Mouse (Mus musculus) layer of hippocampus, adult 6 months (tissue): ENCODE data around the gene Aicda. TPM values are rescaled to one million over a fixed set of nuclear protein-coding genes. Genes with fewer than 3 reads are reported as not detected.

Experiments used
- long read RNA-seq, 2 experiments: library from polyadenylated mRNA; unstranded; transcript quantifications; one replicate each; pipeline ENCODE4 v2.0.0; 2019 to 2020
- polyA plus RNA-seq: library from polyadenylated mRNA; unstranded; fragments of <200 nt; fragmentation: Nextera tagmentation; gene quantifications from 2 replicates; pipeline ENCODE4 v1.2.3, GENCODE M21; 2021

Aicda gene
- polyA plus RNA-seq, result not detected in 2 replicates
- long read RNA-seq, experiment 1, result 0 reads
- long read RNA-seq, experiment 2, result 0 reads

DNA sequence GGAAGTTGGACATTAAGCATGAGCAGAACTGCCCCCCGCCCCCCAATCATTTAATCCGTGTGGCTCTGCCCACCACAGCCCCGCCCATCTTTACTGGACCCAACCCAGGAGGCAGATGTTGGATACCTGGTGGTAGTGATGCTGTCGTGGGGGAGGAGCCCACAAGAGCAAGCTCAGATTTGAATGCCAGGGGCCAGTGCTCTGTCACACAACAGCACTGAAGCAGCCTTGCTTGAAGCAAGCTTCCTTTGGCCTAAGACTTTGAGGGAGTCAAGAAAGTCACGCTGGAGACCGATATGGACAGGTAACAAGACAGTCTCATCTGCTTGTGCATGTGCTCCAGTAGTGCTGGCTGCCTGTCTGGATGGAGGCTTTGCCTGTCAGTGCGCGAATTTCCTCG is at the start of gene Aicda:
Aicda (plus strand) TSS at position 196 of the 400 bp plus-strand sequence.

DNA sequence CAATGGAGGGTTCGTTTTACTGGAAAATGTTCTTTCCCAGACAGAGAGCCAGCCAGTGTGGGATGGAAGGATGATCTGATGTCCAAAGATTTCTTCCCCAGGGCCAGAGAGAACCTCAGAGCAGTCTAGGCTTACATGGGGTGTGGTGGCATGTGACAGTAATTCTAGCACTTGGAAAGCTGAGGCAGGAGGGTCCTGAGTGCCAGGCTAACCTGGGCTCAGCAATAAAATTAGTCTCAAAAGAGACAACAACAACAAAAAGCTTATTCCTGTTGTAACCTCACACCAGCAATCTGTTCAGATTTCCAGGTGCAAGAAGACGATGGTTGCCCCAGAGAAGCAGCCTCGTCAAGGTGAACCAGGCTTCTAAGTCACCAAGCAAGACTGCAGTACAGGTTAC is 48.1 kb upstream of the Aicda start, which contains the start of gene Mfap5:
Mfap5 (plus strand) TSS at position 301 of the 400 bp plus-strand sequence.

DNA sequence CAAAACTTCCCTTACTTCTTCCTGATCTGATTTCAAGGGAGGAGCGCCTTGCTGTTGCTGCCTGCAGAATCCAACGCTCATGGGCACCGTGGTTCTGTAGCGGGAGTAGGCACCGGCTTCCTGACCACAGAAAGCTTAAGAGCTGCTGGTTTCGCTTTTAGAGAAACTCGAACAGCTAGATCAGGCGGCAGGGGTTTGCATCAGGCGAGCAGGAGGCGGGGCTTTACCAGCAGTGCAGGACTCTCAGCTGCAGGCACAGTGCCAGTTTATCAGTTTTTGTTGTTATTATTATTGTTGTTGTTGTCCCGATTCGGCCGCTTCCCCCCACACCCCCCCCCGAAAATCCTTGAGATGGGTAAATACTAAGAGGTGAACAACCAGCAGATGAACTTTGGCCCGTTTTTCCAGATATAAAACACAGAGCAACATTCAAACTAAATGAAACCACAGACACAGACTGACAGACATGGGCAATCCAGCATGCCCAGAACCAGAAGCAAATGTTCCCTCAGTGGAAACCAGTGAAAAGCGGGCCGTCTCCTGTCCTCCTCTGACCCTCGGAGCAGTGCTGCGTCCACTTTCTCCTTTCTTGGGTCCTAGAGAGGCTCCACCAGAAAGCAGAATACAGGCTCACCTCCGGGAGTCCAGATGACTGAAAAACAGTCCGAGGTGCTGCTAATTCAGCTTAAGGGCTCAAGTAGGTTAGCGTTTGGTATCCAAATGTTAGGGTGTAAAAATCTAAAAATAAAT is 48.8 kb downstream of the Aicda start, which contains the start of gene Apobec1:
Apobec1 (minus strand) TSS at position 203 of the 750 bp plus-strand sequence.

DNA sequence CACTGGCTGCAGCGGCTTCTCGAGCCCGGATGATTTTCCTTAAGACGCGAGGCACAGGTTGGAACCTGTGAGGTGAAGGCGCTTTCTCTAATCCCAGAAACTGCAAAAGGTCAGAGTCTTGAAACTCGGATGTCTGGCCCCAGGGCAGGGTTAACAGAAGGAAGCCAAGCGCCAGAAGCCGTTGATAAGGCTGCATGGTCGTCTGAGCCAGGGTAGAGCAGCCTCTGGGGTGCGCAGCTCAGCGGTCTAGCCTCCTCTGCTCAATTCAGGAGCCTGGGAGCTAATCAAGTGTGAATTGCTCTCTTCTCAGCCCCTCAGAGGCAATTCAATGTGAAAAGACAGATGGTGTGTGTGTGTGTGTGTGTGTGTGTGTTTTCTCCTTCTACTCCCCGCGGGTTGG is 56.2 kb downstream of the Aicda start, which contains the start of gene Gdf3:
Gdf3 (minus strand) TSS at position 317 of the 400 bp plus-strand sequence.

Other genes with a start within 250 kb of the Aicda start
- 114 and 122 TPM in 2 replicates for gene M6pr, start 245.1 kb upstream of the Aicda start, polyA plus RNA-seq
- 7.7 and 9.4 TPM in 2 replicates for gene Phc1, start 213.2 kb upstream of the Aicda start, polyA plus RNA-seq
- gene Rimklb, start 55.0 kb upstream of the Aicda start, polyA plus RNA-seq, result 13.1 and 18.0 TPM in 2 replicates
- gene Mfap5, start 48.0 kb upstream of the Aicda start, polyA plus RNA-seq, result 0.40 and 1.1 TPM in 2 replicates
- 2.3 and 2.7 TPM in 2 replicates for gene Apobec1, start 48.6 kb downstream of the Aicda start, polyA plus RNA-seq
- not detected in 2 replicates for gene Gdf3, start 56.3 kb downstream of the Aicda start, polyA plus RNA-seq
- not detected in 2 replicates for gene Dppa3, start 72.6 kb downstream of the Aicda start, polyA plus RNA-seq
- 0.09 TPM in 1 of 2 replicates, not detected in the other for gene Nanog, start 153.7 kb downstream of the Aicda start, polyA plus RNA-seq
- gene Slc2a3, start 247.8 kb downstream of the Aicda start, polyA plus RNA-seq, result 25.3 and 27.0 TPM in 2 replicates